Mouse (Mus musculus): ENCODE data around the gene Clk3. TPM values are rescaled to one million over a fixed set of nuclear protein-coding genes. Genes with fewer than 3 reads are reported as not detected.

The Clk3 gene
- total RNA-seq, 2 experiments from 2014 or later, result 69.6 to 88.0 TPM

Other genes with a start within 250 kb of the Clk3 start
- gene Cox5a, start 244.6 kb downstream of the Clk3 start, total RNA-seq (2021), result 100 to 1,000 TPM; 501 to 523 TPM
- gene Fam219b, start 228.3 kb downstream of the Clk3 start, total RNA-seq (2021), result 10 to 100 TPM; 21.5 to 24.7 TPM
- 10 to 100 TPM; 79.5 to 81.1 TPM for gene Mpi, start 213.1 kb downstream of the Clk3 start, total RNA-seq (2021)
- 10 to 100 TPM; 25.7 to 29.9 TPM for gene Scamp2, start 204.9 kb downstream of the Clk3 start, total RNA-seq (2021)
- gene Ulk3, start 176.4 kb downstream of the Clk3 start, total RNA-seq (2021), result 10 to 100 TPM; 33.5 to 38.8 TPM
- gene Cplx3, start 159.6 kb downstream of the Clk3 start, total RNA-seq (2021), result 10 to 100 TPM; 15.6 to 17.8 TPM
- not detected for gene Lman1l, start 145.1 kb downstream of the Clk3 start, total RNA-seq (2021)
- 10 to 100 TPM; 64.6 to 66.3 TPM for gene Csk, start 112.2 kb downstream of the Clk3 start, total RNA-seq (2021)
- gene Cyp1a2, start 82.2 kb downstream of the Clk3 start, total RNA-seq (2021), result not detected
- gene Cyp1a1, start 77.9 kb downstream of the Clk3 start, total RNA-seq (2021), result under 1 TPM; 0.41 to 0.43 TPM
- 10 to 100 TPM; 15.2 to 17.6 TPM for gene Edc3, start 57.3 kb downstream of the Clk3 start, total RNA-seq (2021)
- 1 to 10 TPM; 7.7 to 9.3 TPM for gene Arid3b, start 70.9 kb upstream of the Clk3 start, total RNA-seq (2021)
- 100 to 1,000 TPM in 1 of 2 experiments, 10 to 100 TPM in 1; 98.2 to 107 TPM for gene Ubl7, start 145.1 kb upstream of the Clk3 start, total RNA-seq (2021)
- 100 to 1,000 TPM; 127 to 132 TPM for gene Sema7a, start 174.3 kb upstream of the Clk3 start, total RNA-seq (2021)
- 1 to 10 TPM; 2.4 to 3.4 TPM for gene Cyp11a1, start 240.6 kb upstream of the Clk3 start, total RNA-seq (2021)

Data from left cerebral cortex, postnatal 10 days (tissue).